Mouse (Mus musculus): ENCODE measurements around the gene Sdccag8. TPM values are rescaled to one million over a fixed set of nuclear protein-coding genes. Genes with fewer than 3 reads are reported as not detected.
A peak's percentile ranks its signal among the peaks of the same experiment; 100 is the strongest.

The Sdccag8 gene
- polyA plus RNA-seq, 1 experiment, result 5.9 TPM

DNA sequence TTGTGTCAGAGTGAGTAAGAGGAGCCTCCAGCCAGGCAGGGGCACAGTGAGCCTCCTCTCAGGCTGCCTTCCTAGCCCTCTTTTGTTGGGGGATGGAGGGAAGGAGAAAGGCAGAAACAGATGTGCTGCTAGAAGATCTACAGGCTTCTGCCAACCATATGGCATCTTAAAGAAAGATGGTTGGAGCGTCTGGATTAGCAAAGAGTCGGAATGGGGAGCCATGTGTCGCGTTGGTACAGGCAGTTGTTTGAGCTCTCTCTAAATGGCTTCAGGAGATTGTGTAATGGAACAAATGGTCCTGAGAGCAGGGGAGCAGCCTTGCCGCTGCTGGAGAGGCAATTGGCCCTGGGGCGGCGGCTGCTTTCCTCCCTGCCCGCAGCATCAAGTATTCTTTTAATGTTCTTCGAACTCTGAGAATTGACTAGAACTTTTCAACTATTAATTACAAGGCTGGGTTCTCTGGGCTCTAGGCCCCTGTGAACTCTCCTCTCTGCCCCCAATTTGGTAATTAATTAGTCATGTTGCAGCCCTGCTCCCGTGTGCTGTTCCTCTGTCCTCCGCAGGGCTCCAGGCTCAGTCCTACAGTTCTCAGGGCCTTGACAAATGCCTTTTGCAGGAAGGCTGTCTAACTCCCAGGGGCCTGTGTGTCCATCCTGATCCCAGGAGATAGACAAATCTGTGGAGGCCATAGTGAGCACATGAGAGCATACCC lies 180.4 kb downstream of the Sdccag8 start:
- no peak for TF ChIP-seq POLR2A (IDR thresholded peaks at IDR 0.05; ENCODE audit: insufficient read depth, low read length)
- TF ChIP-seq CTCF (IDR thresholded peaks at IDR 0.05; ENCODE audit: low read depth, low read length), result no peak
- no peak for TF ChIP-seq EP300 (IDR thresholded peaks at IDR 0.05; ENCODE audit: insufficient read depth, low read depth, low read length)
- no peaks in the 10 kb centered on the region for H3K27me3 ChIP-seq (ENCODE audit: control insufficient read depth, insufficient read depth, low read length, poor library complexity, severe bottlenecking)
- no peak overlapping the region for H3K27ac ChIP-seq (ENCODE audit: insufficient read depth, low read length)
- no peaks in the 10 kb centered on the region for H3K4me1 ChIP-seq (ENCODE audit: control insufficient read depth, insufficient read depth, low read length)
- no peak overlapping the region for H3K9ac ChIP-seq (ENCODE audit: low read depth, poor library complexity, severe bottlenecking)
- H3K36me3 ChIP-seq (ENCODE audit: control insufficient read depth, insufficient read depth, low read length, poor library complexity, severe bottlenecking), result no peaks in the 10 kb centered on the region
- no peaks in the 10 kb centered on the region for H3K9me3 ChIP-seq (replicated peaks; ENCODE audit: control insufficient read depth, insufficient read depth, low read length, poor library complexity, severe bottlenecking)
- no peak overlapping the region for H3K4me3 ChIP-seq (ENCODE audit: low read depth, low read length)

GRCm38 (mm10) chr1:176995419-176995775 lies 180.9 kb downstream of the Sdccag8 start:
- no peaks in the 10 kb centered on the region for H3K4me1 ChIP-seq (ENCODE audit: control insufficient read depth, insufficient read depth, low read length)
- TF ChIP-seq EP300 (IDR thresholded peaks at IDR 0.05; ENCODE audit: insufficient read depth, low read depth, low read length), result no peak
- no peak for TF ChIP-seq CTCF (IDR thresholded peaks at IDR 0.05; ENCODE audit: low read depth, low read length)
- TF ChIP-seq POLR2A (IDR thresholded peaks at IDR 0.05; ENCODE audit: insufficient read depth, low read length), result no peak
- H3K27me3 ChIP-seq (ENCODE audit: control insufficient read depth, insufficient read depth, low read length, poor library complexity, severe bottlenecking), result no peaks in the 10 kb centered on the region
- no peak overlapping the region for H3K4me3 ChIP-seq (ENCODE audit: low read depth, low read length)
- no peaks in the 10 kb centered on the region for H3K9me3 ChIP-seq (replicated peaks; ENCODE audit: control insufficient read depth, insufficient read depth, low read length, poor library complexity, severe bottlenecking)
- H3K36me3 ChIP-seq (ENCODE audit: control insufficient read depth, insufficient read depth, low read length, poor library complexity, severe bottlenecking), result no peaks in the 10 kb centered on the region
- H3K27ac ChIP-seq (ENCODE audit: insufficient read depth, low read length), result no peak overlapping the region
- no peak overlapping the region for H3K9ac ChIP-seq (ENCODE audit: low read depth, poor library complexity, severe bottlenecking)

DNA sequence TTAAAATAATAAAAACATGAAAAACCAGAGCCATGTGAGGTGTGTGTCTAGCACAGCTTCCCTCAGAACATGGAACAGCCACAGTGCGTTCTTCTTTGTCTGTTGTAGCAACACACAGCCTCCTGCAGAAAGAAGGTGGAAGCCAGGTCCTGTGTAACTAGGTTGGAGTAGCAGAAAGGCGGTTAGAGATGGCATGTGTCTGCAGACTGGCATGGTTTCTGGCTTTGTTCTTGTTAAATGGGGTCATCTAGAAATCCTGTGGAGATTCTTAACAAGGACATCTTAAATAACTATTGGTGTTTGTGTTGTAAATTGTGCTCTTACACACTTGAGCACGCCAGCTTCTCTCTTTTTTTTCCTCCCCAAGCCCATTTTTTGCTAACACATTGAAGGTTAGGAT lies 181.7 kb downstream of the Sdccag8 start:
- Histone ChIP-seq H3K4me3 (ENCODE audit: low read depth, low read length) (no peak overlapping the region), H3K27ac (ENCODE audit: insufficient read depth, low read length) (no peak overlapping the region), H3K9ac (ENCODE audit: low read depth, poor library complexity, severe bottlenecking) (no peak overlapping the region), H3K27me3 (ENCODE audit: control insufficient read depth, insufficient read depth, low read length, poor library complexity, severe bottlenecking) (no peaks in the 10 kb centered on the region), H3K9me3 (replicated peaks; ENCODE audit: control insufficient read depth, insufficient read depth, low read length, poor library complexity, severe bottlenecking) (no peaks in the 10 kb centered on the region), H3K36me3 (ENCODE audit: control insufficient read depth, insufficient read depth, low read length, poor library complexity, severe bottlenecking) (no peaks in the 10 kb centered on the region), H3K4me1 (ENCODE audit: control insufficient read depth, insufficient read depth, low read length) (no peaks in the 10 kb centered on the region)
- TF ChIP-seq CTCF (IDR thresholded peaks at IDR 0.05; ENCODE audit: low read depth, low read length), result no peak
- TF ChIP-seq EP300 (IDR thresholded peaks at IDR 0.05; ENCODE audit: insufficient read depth, low read depth, low read length), result no peak
- no peak for TF ChIP-seq POLR2A (IDR thresholded peaks at IDR 0.05; ENCODE audit: insufficient read depth, low read length)

DNA sequence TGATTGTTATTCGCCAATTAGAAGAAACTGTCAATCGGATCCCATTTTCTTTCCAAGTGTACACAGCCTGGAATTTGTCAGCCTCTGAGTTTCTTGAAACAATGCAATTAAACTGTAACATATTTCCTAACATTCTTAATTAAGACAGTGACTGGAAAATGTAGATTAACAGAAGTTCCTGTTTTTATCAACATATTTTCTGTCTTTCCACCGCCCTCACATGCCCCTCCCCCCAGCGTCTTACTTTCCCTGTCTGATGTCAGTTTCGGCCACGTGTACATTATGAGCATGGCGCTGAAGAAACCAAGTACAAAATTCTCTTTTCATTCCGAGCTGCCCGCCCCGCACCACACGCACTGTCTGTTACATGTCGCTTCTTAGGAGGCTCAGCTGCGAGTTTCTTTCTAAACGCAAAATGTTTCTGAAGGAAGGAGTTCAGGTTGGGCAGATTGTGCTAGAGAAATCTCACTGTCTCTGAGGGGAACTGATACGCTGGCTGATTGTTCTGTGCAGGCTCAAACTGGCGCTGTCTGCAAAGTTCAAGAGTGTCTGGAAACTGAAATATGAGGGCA lies 182.3 kb downstream of the Sdccag8 start:
- no peak overlapping the region for H3K4me3 ChIP-seq (ENCODE audit: low read depth, low read length)
- H3K36me3 ChIP-seq (ENCODE audit: control insufficient read depth, insufficient read depth, low read length, poor library complexity, severe bottlenecking), result no peaks in the 10 kb centered on the region
- H3K9ac ChIP-seq (ENCODE audit: low read depth, poor library complexity, severe bottlenecking), result no peak overlapping the region
- no peaks in the 10 kb centered on the region for H3K4me1 ChIP-seq (ENCODE audit: control insufficient read depth, insufficient read depth, low read length)
- H3K27me3 ChIP-seq (ENCODE audit: control insufficient read depth, insufficient read depth, low read length, poor library complexity, severe bottlenecking), result no peaks in the 10 kb centered on the region
- TF ChIP-seq EP300 (IDR thresholded peaks at IDR 0.05; ENCODE audit: insufficient read depth, low read depth, low read length) (no peak), POLR2A (IDR thresholded peaks at IDR 0.05; ENCODE audit: insufficient read depth, low read length) (no peak), CTCF (IDR thresholded peaks at IDR 0.05; ENCODE audit: low read depth, low read length) (no peak)
- H3K9me3 ChIP-seq (replicated peaks; ENCODE audit: control insufficient read depth, insufficient read depth, low read length, poor library complexity, severe bottlenecking), result no peaks in the 10 kb centered on the region
- H3K27ac ChIP-seq (ENCODE audit: insufficient read depth, low read length), result no peak overlapping the region

DNA sequence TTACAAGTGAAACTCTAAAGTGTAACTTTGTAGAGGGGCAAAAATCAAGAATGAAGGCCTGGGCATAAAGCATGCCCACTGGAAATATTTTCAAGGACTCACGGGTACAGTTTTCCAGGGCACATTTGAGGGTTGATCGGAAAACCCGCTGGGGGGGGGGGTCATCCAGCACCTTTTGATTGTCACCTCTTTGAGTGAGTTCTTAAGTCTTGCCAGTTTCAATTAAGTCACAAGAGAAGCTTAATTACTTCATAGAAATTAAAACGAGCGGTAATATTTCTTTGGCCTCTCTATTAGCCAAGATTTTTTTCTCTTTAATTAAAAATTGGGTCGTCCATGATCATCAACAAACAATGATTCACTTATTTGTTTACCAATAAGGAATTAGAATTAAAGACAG lies 182.8 kb downstream of the Sdccag8 start:
- Histone ChIP-seq H3K27me3 (ENCODE audit: control insufficient read depth, insufficient read depth, low read length, poor library complexity, severe bottlenecking) (no peaks in the 10 kb centered on the region), H3K36me3 (ENCODE audit: control insufficient read depth, insufficient read depth, low read length, poor library complexity, severe bottlenecking) (no peaks in the 10 kb centered on the region), H3K9me3 (replicated peaks; ENCODE audit: control insufficient read depth, insufficient read depth, low read length, poor library complexity, severe bottlenecking) (no peaks in the 10 kb centered on the region), H3K4me1 (ENCODE audit: control insufficient read depth, insufficient read depth, low read length) (no peaks in the 10 kb centered on the region), H3K4me3 (ENCODE audit: low read depth, low read length) (peak overlapping the region; percentile 56), H3K9ac (ENCODE audit: low read depth, poor library complexity, severe bottlenecking) (0 out of 2 replicates have a peak overlapping the region, but pooled peaks have one; percentile 53), H3K27ac (ENCODE audit: insufficient read depth, low read length) (no peak overlapping the region)
- TF ChIP-seq EP300 (IDR thresholded peaks at IDR 0.05; ENCODE audit: insufficient read depth, low read depth, low read length), result no peak
- TF ChIP-seq CTCF (IDR thresholded peaks at IDR 0.05; ENCODE audit: low read depth, low read length), result no peak
- no peak for TF ChIP-seq POLR2A (IDR thresholded peaks at IDR 0.05; ENCODE audit: insufficient read depth, low read length)

Measured in ES-Bruce4 (cell line).